In genomic region chr19:4859081-4859480, GRCm38 (mm10) we compare ENCODE assay signal across 15 mouse cellular contexts. TPM values are rescaled to one million over a fixed set of nuclear protein-coding genes. Genes with fewer than 3 reads are reported as not detected.
A peak's percentile ranks its signal among the peaks of the same experiment; 100 is the strongest.
DNase-seq lines count a peak whose midpoint lies in the region; ATAC-seq lines count a peak whose summit lies in the region.
"Had no signal": no experiment of that assay in that cellular context is flagged by ENCODE, and none has a peak within 500 bp of the region (broad histone marks: within the 10 kb centered on the region; RNA-seq: fewer than 3 reads in every experiment).

No protein-coding gene starts in this region.

- H3K9ac ChIP-seq in heart, embryonic 11.5 days (ENCODE audit: low read depth, low read length): no peak overlapping the region
- peak overlapping the region; percentile 52 for H3K9ac ChIP-seq in liver, embryonic 16.5 days (ENCODE audit: low read depth, low read length)

- no peaks in the 10 kb centered on the region for H3K27me3 ChIP-seq in heart, embryonic 11.5 days (ENCODE audit: control insufficient read depth, insufficient read depth, low read length)
- peaks cover 32% of the 10 kb centered on the region for H3K27me3 ChIP-seq in liver, embryonic 16.5 days (ENCODE audit: control insufficient read depth, insufficient read depth, low read depth, low read length)

- ATAC-seq in heart, embryonic 11.5 days (replicated peaks; ENCODE audit: insufficient number of reproducible peaks, low FRiP score, low TSS enrichment): peak; percentile 56
- ATAC-seq in liver, embryonic 16.5 days (ENCODE audit: low read depth): peak; percentile 99

- H3K4me3 ChIP-seq in heart, embryonic 11.5 days (ENCODE audit: low read depth, low read length): no peak overlapping the region
- H3K4me3 ChIP-seq in liver, embryonic 16.5 days (ENCODE audit: low read depth, low read length): peak overlapping the region; percentile 24

- no peak for DNase-seq in heart, postnatal 36 days
- peak; percentile 59 for DNase-seq in 3T3-L1 (ENCODE audit: low read depth, low spot score)
- DNase-seq in c-Kit-positive CD71-positive TER-119-negative erythroid progenitor cells, embryonic 14.5 days (ENCODE audit: low read depth): peak; percentile 79
- DNase-seq in MN1 (ENCODE audit: low spot score): no peak
- DNase-seq in kidney, adult 8-10 months: no peak
- no peak for DNase-seq in urinary bladder, postnatal 14 days (ENCODE audit: low spot score)
- DNase-seq: adrenal gland, postnatal 10 days; cerebellum, adult 18-20 months; heart, postnatal 14 days; lung, adult 2 months; midbrain, embryonic 14.5 days; thymus, adult 2 months had no signal

- WGBS in heart, embryonic 11.5 days (ENCODE audit: insufficient replicate concordance): 32% methylated on average over 6 of the region's 6 CpGs
- WGBS in liver, embryonic 16.5 days (ENCODE audit: insufficient replicate concordance): 25% methylated on average over 6 of the region's 6 CpGs

- H3K27ac ChIP-seq in heart, embryonic 11.5 days (ENCODE audit: low read depth, low read length): no peak overlapping the region
- H3K27ac ChIP-seq in liver, embryonic 16.5 days (ENCODE audit: low read length): peak overlapping the region; percentile 85

- no peaks in the 10 kb centered on the region for H3K36me3 ChIP-seq in heart, embryonic 11.5 days (ENCODE audit: control insufficient read depth, insufficient read depth, low read length)
- no peaks in the 10 kb centered on the region for H3K36me3 ChIP-seq in liver, embryonic 16.5 days (ENCODE audit: control insufficient read depth, insufficient read depth)

- intact Hi-C loops in heart, postnatal 36 days (cut with DNase I): no loop called here

- H3K4me2 ChIP-seq in heart, embryonic 11.5 days: no peak overlapping the region
- peak overlapping the region; percentile 65 for H3K4me2 ChIP-seq in liver, embryonic 16.5 days (ENCODE audit: low read depth, low read length)

- H3K9me3 ChIP-seq in heart, embryonic 11.5 days (replicated peaks; ENCODE audit: control insufficient read depth, low read length): no peaks in the 10 kb centered on the region
- no peaks in the 10 kb centered on the region for H3K9me3 ChIP-seq in liver, embryonic 16.5 days (replicated peaks; ENCODE audit: control insufficient read depth, low read length)

- peaks cover 2% of the 10 kb centered on the region; the same call in 1 of the 2 replicates for H3K4me1 ChIP-seq in heart, embryonic 11.5 days (ENCODE audit: control insufficient read depth, insufficient read depth, low read length)
- H3K4me1 ChIP-seq in liver, embryonic 16.5 days (ENCODE audit: control insufficient read depth, low read depth, low read length): peaks cover 43% of the 10 kb centered on the region

RNA-seq across cellular contexts. Expression of gene Ctsf, which starts 4.2 kb away (rescaled TPM):
- polyA plus RNA-seq in heart, embryonic 11.5 days (2014; fragmentation: Nextera tagmentation; extraction: Ambion mirVana): 23.3 and 30.2 TPM in 2 replicates
- 10 to 100 TPM; 84.5 to 90.7 TPM for total RNA-seq in heart, postnatal 36 days (2021)
- polyA plus RNA-seq in liver, embryonic 16.5 days (2015; fragmentation: Nextera tagmentation; extraction: Ambion mirVana): 27.3 and 30.5 TPM in 2 replicates

RNA-seq across cellular contexts. Expression of gene Actn3, which starts 18.6 kb away (rescaled TPM):
- 4.5 and 5.2 TPM in 2 replicates for polyA plus RNA-seq in heart, embryonic 11.5 days (2014; fragmentation: Nextera tagmentation; extraction: Ambion mirVana)
- under 1 TPM; 0.30 to 0.44 TPM for total RNA-seq in heart, postnatal 36 days (2021)
- 0.65 and 1.3 TPM in 2 replicates for polyA plus RNA-seq in liver, embryonic 16.5 days (2015; fragmentation: Nextera tagmentation; extraction: Ambion mirVana)

RNA-seq across cellular contexts. Expression of gene Zdhhc24, which starts 19.4 kb away (rescaled TPM):
- 7.1 and 8.9 TPM in 2 replicates for polyA plus RNA-seq in heart, embryonic 11.5 days (2014; fragmentation: Nextera tagmentation; extraction: Ambion mirVana)
- total RNA-seq in heart, postnatal 36 days (2021): 1 to 10 TPM; 3.2 to 3.4 TPM
- polyA plus RNA-seq in liver, embryonic 16.5 days (2015; fragmentation: Nextera tagmentation; extraction: Ambion mirVana): 10.5 and 10.6 TPM in 2 replicates

RNA-seq across cellular contexts. Expression of gene Ccdc87, which starts 19.9 kb away (rescaled TPM):
- polyA plus RNA-seq in heart, embryonic 11.5 days (2014; fragmentation: Nextera tagmentation; extraction: Ambion mirVana): not detected in 2 replicates
- total RNA-seq in heart, postnatal 36 days (2021): not detected
- not detected in 2 replicates for polyA plus RNA-seq in liver, embryonic 16.5 days (2015; fragmentation: Nextera tagmentation; extraction: Ambion mirVana)
- total RNA-seq: heart, postnatal 14 days had no signal
- polyA plus RNA-seq: intestine, embryonic 14.5 days had no signal

RNA-seq across cellular contexts. Expression of gene Ccs, which starts 19.9 kb away (rescaled TPM):
- 37.5 and 38.8 TPM in 2 replicates for polyA plus RNA-seq in heart, embryonic 11.5 days (2014; fragmentation: Nextera tagmentation; extraction: Ambion mirVana)
- 10 to 100 TPM; 28.4 to 30.3 TPM for total RNA-seq in heart, postnatal 36 days (2021)
- polyA plus RNA-seq in liver, embryonic 16.5 days (2015; fragmentation: Nextera tagmentation; extraction: Ambion mirVana): 55.2 and 57.1 TPM in 2 replicates

Comparison
In these comparisons a context has a peak if more than half of its experiments do, and no peak if none do; other contexts are left out.
1. DNase-seq: peak in 3T3-L1 (single experiment) and c-Kit-positive CD71-positive TER-119-negative erythroid progenitor cells, embryonic 14.5 days (single experiment); none in heart, postnatal 36 days (0 of 2), MN1 (single experiment), kidney, adult 8-10 months (0 of 2) and urinary bladder, postnatal 14 days (single experiment).